Mouse (Mus musculus): Measurements from ENCODE around the gene Cox17. TPM values are rescaled to one million over a fixed set of nuclear protein-coding genes. Genes with fewer than 3 reads are reported as not detected.

Cox17 gene
- polyA plus RNA-seq, 1 experiment, result 653 TPM

- no peaks in the 10 kb centered on the region for H3K27me3 ChIP-seq (ENCODE audit: control insufficient read depth, insufficient read depth, insufficient read length)
- no peak for TF ChIP-seq TCF3 (IDR thresholded peaks at IDR 0.05; ENCODE audit: insufficient read length, low read depth)
- TF ChIP-seq CEBPB (IDR thresholded peaks at IDR 0.05; ENCODE audit: insufficient read depth, poor library complexity, severe bottlenecking), result 0 out of 2 replicates have a peak, but pooled peaks have one; percentile 20
- TF ChIP-seq USF1 (IDR thresholded peaks at IDR 0.05; ENCODE audit: low read depth), result no peak
- peak in 2 of 3 experiments; percentile 56 to 85 for TF ChIP-seq MYOG (IDR thresholded peaks at IDR 0.05; ENCODE audit: control insufficient read depth in 1 of 3, insufficient read depth in 1 of 3, insufficient read length in 2 of 3, low read depth in 2 of 3)
- no peak for TF ChIP-seq POLR2AphosphoS2 (IDR thresholded peaks at IDR 0.05; ENCODE audit: insufficient read length, low read depth)
- TF ChIP-seq POLR2A (IDR thresholded peaks at IDR 0.05; ENCODE audit: insufficient read length, low read depth), result no peak
- TF ChIP-seq TCF12 (IDR thresholded peaks at IDR 0.05; ENCODE audit: insufficient read depth, poor library complexity, severe bottlenecking), result no peak
- peak in 2 of 3 experiments; percentile 83 to 91 for TF ChIP-seq MYOD1 (IDR thresholded peaks at IDR 0.05; ENCODE audit: control insufficient read depth in 1 of 3, insufficient read length in 2 of 3, low read depth in 2 of 3)
- TF ChIP-seq REST (IDR thresholded peaks at IDR 0.05; ENCODE audit: insufficient read depth, insufficient read length), result no peak
- TF ChIP-seq SRF (IDR thresholded peaks at IDR 0.05; ENCODE audit: control insufficient read depth, insufficient read length, low read depth), result no peak
- no peak for TF ChIP-seq MAX (IDR thresholded peaks at IDR 0.05; ENCODE audit: low read depth)
- TF ChIP-seq E2F4 (IDR thresholded peaks at IDR 0.05; ENCODE audit: insufficient read depth), result no peak
- H3K36me3 ChIP-seq (ENCODE audit: control insufficient read depth, insufficient read depth), result no peaks in the 10 kb centered on the region
- H3K4me3 ChIP-seq, result no peak overlapping the region
- peak overlapping the region; percentile 57 for H3K4me2 ChIP-seq (ENCODE audit: low read depth)
- no peak overlapping the region for H3ac ChIP-seq (ENCODE audit: control insufficient read depth, insufficient read length)
- H3K79me2 ChIP-seq (ENCODE audit: control insufficient read depth, insufficient read depth), result peaks cover 7% of the 10 kb centered on the region
Observed at GRCm38 (mm10) chr16:38369000-38369399, 22.2 kb downstream of the Cox17 start.

GRCm38 (mm10) chr16:38369431-38369830 is 22.6 kb downstream of the Cox17 start:
- TF ChIP-seq E2F4 (IDR thresholded peaks at IDR 0.05; ENCODE audit: insufficient read depth) (no peak), MAX (IDR thresholded peaks at IDR 0.05; ENCODE audit: low read depth) (no peak), TCF3 (IDR thresholded peaks at IDR 0.05; ENCODE audit: insufficient read length, low read depth) (no peak), TCF12 (IDR thresholded peaks at IDR 0.05; ENCODE audit: insufficient read depth, poor library complexity, severe bottlenecking) (no peak), USF1 (IDR thresholded peaks at IDR 0.05; ENCODE audit: low read depth) (no peak), POLR2A (IDR thresholded peaks at IDR 0.05; ENCODE audit: insufficient read length, low read depth) (no peak), SRF (IDR thresholded peaks at IDR 0.05; ENCODE audit: control insufficient read depth, insufficient read length, low read depth) (no peak), REST (IDR thresholded peaks at IDR 0.05; ENCODE audit: insufficient read depth, insufficient read length) (no peak), POLR2AphosphoS2 (IDR thresholded peaks at IDR 0.05; ENCODE audit: insufficient read length, low read depth) (no peak), MYOG (IDR thresholded peaks at IDR 0.05; ENCODE audit: control insufficient read depth in 1 of 3, insufficient read depth in 1 of 3, insufficient read length in 2 of 3, low read depth in 2 of 3) (no peak), CEBPB (IDR thresholded peaks at IDR 0.05; ENCODE audit: insufficient read depth, poor library complexity, severe bottlenecking) (no peak), MYOD1 (IDR thresholded peaks at IDR 0.05; ENCODE audit: control insufficient read depth in 1 of 3, insufficient read length in 2 of 3, low read depth in 2 of 3) (no peak)
- H3K79me2 ChIP-seq (ENCODE audit: control insufficient read depth, insufficient read depth), result peaks cover 7% of the 10 kb centered on the region
- H3ac ChIP-seq (ENCODE audit: control insufficient read depth, insufficient read length), result no peak overlapping the region
- H3K4me2 ChIP-seq (ENCODE audit: low read depth), result peak overlapping the region; percentile 61
- no peaks in the 10 kb centered on the region for H3K36me3 ChIP-seq (ENCODE audit: control insufficient read depth, insufficient read depth)
- H3K4me3 ChIP-seq, result no peak overlapping the region
- no peaks in the 10 kb centered on the region for H3K27me3 ChIP-seq (ENCODE audit: control insufficient read depth, insufficient read depth, insufficient read length)

DNA sequence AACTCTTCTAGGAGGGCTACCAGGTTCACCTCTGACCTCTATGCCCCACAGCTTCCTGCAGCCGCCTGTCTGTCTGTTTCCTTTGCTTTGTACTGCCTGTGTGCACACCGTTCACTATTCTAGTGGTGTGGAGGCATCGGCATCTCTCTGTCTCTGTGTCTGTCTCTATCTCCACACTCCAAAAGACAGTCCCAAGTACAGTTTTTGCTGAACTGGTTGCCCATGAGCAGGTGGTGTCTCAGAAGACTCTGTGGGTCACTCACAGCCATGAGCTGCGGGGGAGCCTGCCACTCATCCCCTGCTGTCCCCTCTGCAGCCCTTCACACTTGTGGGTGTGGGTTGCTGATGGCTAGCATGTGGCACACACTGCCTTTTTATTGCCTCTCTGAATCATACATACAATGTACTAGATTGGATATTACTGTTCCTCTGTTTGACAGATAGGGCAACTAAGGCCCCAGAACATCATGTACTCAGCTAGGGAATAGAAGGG is 23.2 kb downstream of the Cox17 start:
- Histone ChIP-seq H3K4me3 (no peak overlapping the region), H3K36me3 (ENCODE audit: control insufficient read depth, insufficient read depth) (no peaks in the 10 kb centered on the region), H3K27me3 (ENCODE audit: control insufficient read depth, insufficient read depth, insufficient read length) (no peaks in the 10 kb centered on the region), H3ac (ENCODE audit: control insufficient read depth, insufficient read length) (no peak overlapping the region), H3K4me2 (ENCODE audit: low read depth) (peak overlapping the region; percentile 61), H3K79me2 (ENCODE audit: control insufficient read depth, insufficient read depth) (peaks cover 7% of the 10 kb centered on the region)
- TF ChIP-seq POLR2AphosphoS2 (IDR thresholded peaks at IDR 0.05; ENCODE audit: insufficient read length, low read depth) (no peak), MYOG (IDR thresholded peaks at IDR 0.05; ENCODE audit: control insufficient read depth in 1 of 3, insufficient read depth in 1 of 3, insufficient read length in 2 of 3, low read depth in 2 of 3) (peak in 2 of 3 experiments; percentile 72 to 91), MYOD1 (IDR thresholded peaks at IDR 0.05; ENCODE audit: control insufficient read depth in 1 of 3, insufficient read length in 2 of 3, low read depth in 2 of 3) (peak in 2 of 3 experiments; percentile 70 to 88), REST (IDR thresholded peaks at IDR 0.05; ENCODE audit: insufficient read depth, insufficient read length) (no peak)

- H3K36me3 ChIP-seq (ENCODE audit: control insufficient read depth, insufficient read depth), result no peaks in the 10 kb centered on the region
- H3K27me3 ChIP-seq (ENCODE audit: control insufficient read depth, insufficient read depth, insufficient read length), result no peaks in the 10 kb centered on the region
- no peak overlapping the region for H3K4me3 ChIP-seq
- H3ac ChIP-seq (ENCODE audit: control insufficient read depth, insufficient read length), result no peak overlapping the region
- TF ChIP-seq CEBPB (IDR thresholded peaks at IDR 0.05; ENCODE audit: insufficient read depth, poor library complexity, severe bottlenecking), result no peak
- TF ChIP-seq USF1 (IDR thresholded peaks at IDR 0.05; ENCODE audit: low read depth), result no peak
- TF ChIP-seq TCF12 (IDR thresholded peaks at IDR 0.05; ENCODE audit: insufficient read depth, poor library complexity, severe bottlenecking), result peak; percentile 75
- peak; percentile 46 for TF ChIP-seq POLR2A (IDR thresholded peaks at IDR 0.05; ENCODE audit: insufficient read length, low read depth)
- TF ChIP-seq E2F4 (IDR thresholded peaks at IDR 0.05; ENCODE audit: insufficient read depth), result no peak
- peak; percentile 79 for TF ChIP-seq SRF (IDR thresholded peaks at IDR 0.05; ENCODE audit: control insufficient read depth, insufficient read length, low read depth)
- TF ChIP-seq MYOG (IDR thresholded peaks at IDR 0.05; ENCODE audit: control insufficient read depth in 1 of 3, insufficient read depth in 1 of 3, insufficient read length in 2 of 3, low read depth in 2 of 3), result peak; percentile 2 to 79 (median 71)
- TF ChIP-seq REST (IDR thresholded peaks at IDR 0.05; ENCODE audit: insufficient read depth, insufficient read length), result no peak
- TF ChIP-seq POLR2AphosphoS2 (IDR thresholded peaks at IDR 0.05; ENCODE audit: insufficient read length, low read depth), result no peak
- peak; percentile 99 to 100 (median 99) for TF ChIP-seq MYOD1 (IDR thresholded peaks at IDR 0.05; ENCODE audit: control insufficient read depth in 1 of 3, insufficient read length in 2 of 3, low read depth in 2 of 3)
- TF ChIP-seq MAX (IDR thresholded peaks at IDR 0.05; ENCODE audit: low read depth), result no peak
- TF ChIP-seq TCF3 (IDR thresholded peaks at IDR 0.05; ENCODE audit: insufficient read length, low read depth), result peak; percentile 56
- peaks cover 6% of the 10 kb centered on the region for H3K79me2 ChIP-seq (ENCODE audit: control insufficient read depth, insufficient read depth)
- H3K4me2 ChIP-seq (ENCODE audit: low read depth), result peak overlapping the region; percentile 61
Observed at GRCm38 (mm10) chr16:38370633-38371374, 24.0 kb downstream of the Cox17 start.
